Mouse (Mus musculus) neural tube, embryonic 11.5 days (tissue): ENCODE measurements around the gene Gtf2h3. TPM values are rescaled to one million over a fixed set of nuclear protein-coding genes. Genes with fewer than 3 reads are reported as not detected.

Experiments
- ATAC-seq: fragments of 200-750 bp; cut with Nextera tagmentation; 2 replicates; pipeline ENCODE4 v1.8.0; 2017; ENCODE audit warnings: moderate number of reproducible peaks, mild to moderate bottlenecking, moderate TSS enrichment, moderate library complexity; ENCODE audit not compliant: insufficient read depth, low FRiP score, low TSS enrichment
- DNase-seq: peaks from one replicate; pipeline ENCODE4 v3.0.0-alpha.2; 2015; ENCODE audit warnings: low spot score
- H3K27ac ChIP-seq: fragments of 300-500 bp; sonication (generic); 2 replicates; pipeline ENCODE4 v1.5.1; 2014; ENCODE audit warnings: low read depth, mild to moderate bottlenecking, low read length
- H3K27me3 ChIP-seq: fragments of 300-500 bp; sonication (generic); 2 replicates; pipeline ENCODE4 v1.6.1; 2014; ENCODE audit warnings: mild to moderate bottlenecking, low read length, mixed read lengths; ENCODE audit not compliant: control insufficient read depth, insufficient read depth
- H3K36me3 ChIP-seq: fragments of 300-500 bp; sonication (generic); 2 replicates; pipeline ENCODE4 v1.6.1; 2014; ENCODE audit warnings: mild to moderate bottlenecking, low read length, moderate library complexity, mixed read lengths; ENCODE audit not compliant: control insufficient read depth, insufficient read depth
- H3K4me1 ChIP-seq: fragments of 300-500 bp; sonication (generic); 2 replicates; pipeline ENCODE4 v1.6.1; 2014; ENCODE audit warnings: low read length, mixed read lengths; ENCODE audit not compliant: control insufficient read depth, insufficient read depth
- H3K4me2 ChIP-seq: fragments of 300-500 bp; sonication (generic); 2 replicates; pipeline ENCODE4 v1.6.1; 2014; ENCODE audit warnings: low read depth, mild to moderate bottlenecking, moderate library complexity
- H3K4me3 ChIP-seq: fragments of 300-500 bp; sonication (generic); 2 replicates; pipeline ENCODE4 v1.5.1; 2014; ENCODE audit warnings: low read depth, low read length
- H3K9ac ChIP-seq: fragments of 300-500 bp; sonication (generic); 2 replicates; pipeline ENCODE4 v1.6.1; 2014; ENCODE audit warnings: mild to moderate bottlenecking, low read length
- H3K9me3 ChIP-seq: fragments of 300-500 bp; sonication (generic); 2 replicates; pipeline ENCODE4 v1.6.1; 2016; ENCODE audit warnings: low read length; ENCODE audit not compliant: control insufficient read depth
- WGBS: fragments of 180-500 bp; shearing (Covaris S2); extraction: QIAGEN DNeasy Blood & Tissue Kit; methylation state at CpG from one replicate; pipeline ENCODE4 v1.1.7; 2014; 5-methylcytosine and 5-hydroxymethylcytosine counted together
- polyA plus RNA-seq: library from polyadenylated mRNA; unstranded; fragments of >200 nt; fragmentation: Nextera tagmentation; extraction: Ambion mirVana; gene quantifications from 2 replicates; pipeline ENCODE4 v1.2.1, GENCODE M21; 2014

Gene Gtf2h3
- polyA plus RNA-seq, 1 experiment from 2014 or later, result 83.0 TPM

DNA sequence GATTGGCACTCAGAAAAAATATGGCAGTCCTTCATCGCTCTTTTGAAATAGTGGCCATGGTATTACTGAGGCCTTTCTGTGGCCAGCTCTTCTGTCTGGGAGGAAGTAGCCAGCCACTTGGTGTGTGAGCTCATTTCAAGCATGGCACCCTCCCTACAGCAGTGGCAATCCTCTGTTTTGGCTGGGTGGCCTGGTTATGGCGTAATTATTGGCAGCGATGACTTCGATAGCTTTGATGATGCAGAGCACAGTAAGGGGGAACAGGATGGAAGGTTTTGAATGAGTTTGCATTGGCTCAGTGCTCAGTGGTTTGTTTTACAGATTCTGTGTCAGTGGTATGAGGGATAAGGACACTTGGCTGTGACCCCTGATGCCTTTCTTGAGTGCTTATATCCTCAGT lies 57.8 kb downstream of the Gtf2h3 start:
- Histone ChIP-seq H3K27me3 (no peaks in the 10 kb centered on the region), H3K9me3 (no peaks in the 10 kb centered on the region), H3K4me1 (no peaks in the 10 kb centered on the region), H3K27ac (no peak overlapping the region), H3K4me3 (no peak overlapping the region), H3K9ac (no peak overlapping the region), H3K36me3 (peaks cover 27% of the 10 kb centered on the region), H3K4me2 (no peak overlapping the region)
- WGBS, result 96% methylated on average over 4 of the region's 4 CpGs
- DNase-seq (no peak), ATAC-seq (no peak)

DNA sequence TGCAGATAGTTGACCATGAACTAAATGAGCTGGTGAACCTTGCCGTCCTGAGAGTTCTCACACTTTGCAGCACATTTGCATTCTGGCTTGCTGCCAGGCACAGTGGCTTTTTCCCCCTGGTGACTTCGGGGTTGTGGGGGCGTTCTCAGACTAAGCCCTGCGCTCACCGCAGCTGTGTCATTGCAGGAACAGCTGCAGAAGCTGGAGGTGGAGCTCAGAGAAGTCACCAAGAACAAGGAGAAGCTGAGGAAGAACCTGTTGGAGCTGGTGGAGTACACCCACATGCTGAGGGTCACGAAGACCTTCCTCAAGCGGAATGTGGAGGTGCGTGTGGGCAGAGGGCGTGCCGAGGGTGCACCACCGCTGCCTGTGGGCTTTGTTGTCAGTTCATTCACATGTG lies 58.4 kb downstream of the Gtf2h3 start:
- no peaks in the 10 kb centered on the region for H3K27me3 ChIP-seq
- no peak overlapping the region for H3K4me3 ChIP-seq
- no peak overlapping the region for H3K4me2 ChIP-seq
- ATAC-seq (no peak), DNase-seq (no peak)
- peaks cover 30% of the 10 kb centered on the region for H3K36me3 ChIP-seq
- H3K9me3 ChIP-seq, result no peaks in the 10 kb centered on the region
- H3K27ac ChIP-seq, result no peak overlapping the region
- WGBS, result 97% methylated on average over 11 of the region's 11 CpGs
- no peak overlapping the region for H3K9ac ChIP-seq
- no peaks in the 10 kb centered on the region for H3K4me1 ChIP-seq

DNA sequence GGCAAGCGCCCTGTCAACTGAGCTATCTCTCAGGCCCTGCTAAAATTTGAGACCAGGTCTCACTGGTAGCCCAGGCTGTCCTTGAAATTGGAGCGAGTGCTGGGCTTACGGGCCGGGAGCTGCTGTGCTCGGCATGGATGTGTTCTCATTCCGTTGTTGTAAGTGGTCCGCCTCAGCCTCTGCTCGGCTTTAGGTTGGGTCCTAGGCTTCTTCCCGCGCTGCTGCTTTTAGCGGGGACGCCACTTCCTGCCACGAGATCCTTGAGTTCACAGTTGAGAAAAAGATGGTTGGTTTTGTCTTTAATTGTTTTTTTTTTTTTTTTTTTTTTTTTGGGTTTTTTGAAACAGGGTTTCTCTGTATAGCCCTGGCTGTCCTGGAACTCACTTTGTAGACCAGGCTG lies 58.9 kb downstream of the Gtf2h3 start:
- 97% methylated on average over 13 of the region's 13 CpGs for WGBS
- no peaks in the 10 kb centered on the region for H3K27me3 ChIP-seq
- no peak for DNase-seq
- H3K4me3 ChIP-seq, result no peak overlapping the region
- no peak for ATAC-seq
- no peak overlapping the region for H3K4me2 ChIP-seq
- H3K4me1 ChIP-seq, result no peaks in the 10 kb centered on the region
- H3K27ac ChIP-seq, result no peak overlapping the region
- H3K9me3 ChIP-seq, result no peaks in the 10 kb centered on the region
- peaks cover 32% of the 10 kb centered on the region for H3K36me3 ChIP-seq
- no peak overlapping the region for H3K9ac ChIP-seq

Other genes starting within 250 kb of the Gtf2h3 start
- 431 and 462 TPM in 2 replicates for gene Cdk2ap1, start 216.1 kb upstream of the Gtf2h3 start, polyA plus RNA-seq
- gene Sbno1, start 153.1 kb upstream of the Gtf2h3 start, polyA plus RNA-seq, result 87.0 and 88.2 TPM in 2 replicates
- gene Kmt5a, start 139.2 kb upstream of the Gtf2h3 start, polyA plus RNA-seq, result 115 and 121 TPM in 2 replicates
- 19.0 and 20.9 TPM in 2 replicates for gene Rilpl2, start 100.8 kb upstream of the Gtf2h3 start, polyA plus RNA-seq
- gene Snrnp35, start 96.0 kb upstream of the Gtf2h3 start, polyA plus RNA-seq, result 14.7 TPM in 2 replicates
- gene Rilpl1, start 47.7 kb upstream of the Gtf2h3 start, polyA plus RNA-seq, result 21.3 and 23.2 TPM in 2 replicates
- gene Tmed2, start 38.4 kb upstream of the Gtf2h3 start, polyA plus RNA-seq, result 480 and 486 TPM in 2 replicates
- gene Ddx55, start 26.3 kb upstream of the Gtf2h3 start, polyA plus RNA-seq, result 14.6 and 18.4 TPM in 2 replicates
- 81.0 and 94.5 TPM in 2 replicates for gene Eif2b1, start within 50 bp of the Gtf2h3 start, polyA plus RNA-seq
- gene Atp6v0a2, start 49.4 kb downstream of the Gtf2h3 start, polyA plus RNA-seq, result 50.4 and 51.0 TPM in 2 replicates
- 0.03 and 0.05 TPM in 2 replicates for gene Dnah10, start 145.9 kb downstream of the Gtf2h3 start, polyA plus RNA-seq